Mouse (Mus musculus) urinary bladder, adult 18-20 months (tissue): ENCODE results near the gene Nat10.

Experiments used
- DNase-seq, 2 experiments: peaks; one replicate each; pipeline ENCODE4 v3.0.0; 2022; ENCODE audit warnings: low spot score in 2 of 2, mixed read lengths in 2 of 2

Nat10 gene

GRCm38 (mm10) chr2:103760906-103761716, at the start of gene Nat10:
TSS of gene Nat10 (minus strand) at chr2:103761270.
- DNase-seq = peak; percentile 89 to 96

DNA sequence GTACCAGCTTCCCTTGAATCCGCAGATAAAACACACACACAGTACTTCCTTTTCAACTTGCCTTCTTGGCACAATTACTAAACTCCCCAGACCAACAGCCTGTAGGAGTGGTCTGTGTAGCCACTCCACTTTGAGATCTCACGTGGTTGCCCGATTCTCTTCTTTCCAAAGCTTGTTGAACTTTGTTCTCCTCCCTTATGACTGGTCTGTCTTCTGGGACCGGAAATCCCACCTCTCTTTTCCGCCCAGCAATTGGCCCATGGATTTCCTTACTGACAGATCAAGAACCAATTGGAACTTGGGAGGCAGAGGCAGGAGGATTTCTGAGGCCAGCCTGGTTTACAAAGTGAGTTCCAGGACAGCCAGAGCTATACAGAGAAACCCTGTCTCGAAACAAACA, 49.3 kb upstream of the Nat10 start:
- no peak for DNase-seq

GRCm38 (mm10) chr2:103808466-103808865, 47.4 kb upstream of the Nat10 start:
- no peak for DNase-seq

DNA sequence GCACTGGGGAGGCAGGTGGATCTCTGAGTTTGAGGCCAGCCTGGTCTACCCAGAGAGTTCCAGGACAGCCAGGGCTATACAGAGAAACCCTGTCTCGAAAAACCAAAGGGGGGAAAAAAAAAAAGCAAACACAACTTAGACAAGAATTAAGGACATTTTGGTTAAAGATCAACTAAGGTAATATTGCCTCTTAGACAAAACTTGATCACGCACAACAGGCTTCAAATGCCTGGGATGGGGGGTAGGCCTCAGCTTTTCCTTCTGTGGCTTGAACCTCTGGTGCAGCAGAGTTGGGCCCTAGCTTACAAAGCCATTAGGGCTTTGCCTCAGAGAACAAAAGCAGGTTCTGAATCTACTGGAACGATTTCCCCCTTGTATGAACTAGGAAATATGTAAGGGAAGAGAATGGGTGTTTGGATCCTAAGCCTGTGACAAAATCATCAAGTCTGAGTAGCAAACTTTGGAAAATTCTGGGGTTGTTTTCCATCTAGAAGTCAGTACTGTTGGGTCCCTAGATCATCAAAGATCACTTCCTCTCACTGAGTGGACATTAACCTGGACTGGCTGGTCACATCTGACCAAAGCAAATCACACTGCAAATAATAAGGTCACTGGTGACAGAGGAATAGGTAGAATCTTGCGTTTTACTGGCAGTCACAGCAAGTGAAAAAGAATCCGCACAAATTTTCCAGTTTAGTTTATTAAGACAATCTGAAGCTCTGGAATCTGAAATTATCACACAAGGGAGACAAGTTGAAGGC, 42.9 kb upstream of the Nat10 start:
- DNase-seq = no peak

- no peak for DNase-seq
Measured at GRCm38 (mm10) chr2:103802422-103802821, 41.4 kb upstream of the Nat10 start.

GRCm38 (mm10) chr2:103797491-103798009, 36.5 kb upstream of the Nat10 start, which contains the start of gene Caprin1:
TSS of gene Caprin1 (minus strand) at chr2:103797649.
- peak; percentile 88 to 97 for DNase-seq

DNA sequence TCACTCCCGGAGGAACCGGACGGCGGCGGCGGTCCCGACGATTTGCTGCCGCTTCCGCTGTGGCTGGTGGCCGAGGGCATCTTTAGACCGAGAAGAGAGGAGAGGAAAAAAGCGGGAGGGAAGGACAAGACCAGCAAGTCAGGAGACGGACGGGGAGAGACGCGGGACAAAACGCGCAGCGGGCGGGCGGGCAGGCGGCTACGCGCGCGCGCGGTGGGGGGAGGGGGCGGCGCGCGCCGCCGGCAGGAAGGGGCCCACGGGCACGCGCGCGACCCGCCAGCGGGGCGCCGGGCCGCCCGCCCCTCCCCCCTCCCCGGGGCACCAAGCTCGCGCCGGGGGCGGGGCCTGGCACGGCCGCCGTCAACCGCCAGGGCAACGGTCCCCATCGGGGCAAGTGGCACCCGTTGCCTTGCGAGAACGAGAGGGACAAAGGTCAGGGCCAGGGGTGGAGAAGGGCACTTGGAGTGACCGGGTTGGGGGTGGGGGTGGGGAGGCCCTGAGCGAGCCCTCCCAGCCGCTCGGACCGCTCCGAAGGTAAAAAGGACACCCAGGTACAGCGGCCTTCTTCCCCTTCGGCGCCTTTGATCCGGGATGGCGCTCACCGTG, 35.9 kb upstream of the Nat10 start:
- peak in 1 of 2 experiments; percentile 61 for DNase-seq

- DNase-seq = peak; percentile 44 to 68
Measured at GRCm38 (mm10) chr2:103796211-103796860, 35.3 kb upstream of the Nat10 start.

- peak; percentile 42 to 73 for DNase-seq
Measured at GRCm38 (mm10) chr2:103795843-103796210, 34.8 kb upstream of the Nat10 start.

- DNase-seq = no peak
Measured at GRCm38 (mm10) chr2:103792009-103792408, 30.9 kb upstream of the Nat10 start.

DNA sequence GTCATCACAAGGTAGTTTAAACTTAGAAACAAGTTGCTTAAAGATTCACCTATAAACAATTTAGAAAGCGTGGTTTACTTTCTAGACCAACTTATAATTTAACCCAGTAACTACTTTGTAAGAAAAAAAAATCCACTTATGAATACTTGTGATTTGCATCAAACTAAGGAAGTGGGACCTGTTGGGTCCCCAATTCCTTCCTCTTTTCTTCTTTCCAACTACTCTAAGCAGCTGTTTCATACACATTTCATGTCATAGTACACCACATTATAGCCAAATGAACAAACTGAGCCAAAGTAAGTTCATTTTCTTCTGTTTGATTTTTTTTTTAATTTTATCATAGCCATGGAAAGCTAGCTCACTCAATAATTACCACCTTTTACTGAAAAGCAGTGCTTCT, 24.7 kb upstream of the Nat10 start:
- DNase-seq = no peak

GRCm38 (mm10) chr2:103784621-103785020, 23.6 kb upstream of the Nat10 start:
- DNase-seq = no peak

GRCm38 (mm10) chr2:103762492-103762891, 1.4 kb upstream of the Nat10 start:
- DNase-seq = no peak

DNA sequence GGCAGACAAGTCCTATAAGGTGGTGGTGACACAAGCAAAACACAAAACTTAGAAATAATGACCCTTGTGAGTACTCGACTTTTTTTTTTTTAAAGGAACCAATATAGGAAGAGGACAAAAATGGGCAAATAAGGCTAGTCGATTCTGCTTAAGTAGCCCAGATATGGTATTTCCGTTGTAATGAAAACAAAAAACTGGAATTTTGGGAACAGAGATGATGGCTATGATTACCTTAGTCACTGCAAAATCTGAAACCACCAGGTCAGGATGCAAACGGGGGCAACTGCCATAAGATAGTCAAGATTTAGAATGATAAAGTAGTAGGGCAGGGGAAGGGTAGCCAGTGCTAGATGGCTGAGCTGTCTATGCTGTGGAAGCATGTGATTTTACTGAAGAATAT, 923 bp upstream of the Nat10 start:
- no peak for DNase-seq

- no peak for DNase-seq
Measured at GRCm38 (mm10) chr2:103760421-103760820, 649 bp downstream of the Nat10 start.

DNA sequence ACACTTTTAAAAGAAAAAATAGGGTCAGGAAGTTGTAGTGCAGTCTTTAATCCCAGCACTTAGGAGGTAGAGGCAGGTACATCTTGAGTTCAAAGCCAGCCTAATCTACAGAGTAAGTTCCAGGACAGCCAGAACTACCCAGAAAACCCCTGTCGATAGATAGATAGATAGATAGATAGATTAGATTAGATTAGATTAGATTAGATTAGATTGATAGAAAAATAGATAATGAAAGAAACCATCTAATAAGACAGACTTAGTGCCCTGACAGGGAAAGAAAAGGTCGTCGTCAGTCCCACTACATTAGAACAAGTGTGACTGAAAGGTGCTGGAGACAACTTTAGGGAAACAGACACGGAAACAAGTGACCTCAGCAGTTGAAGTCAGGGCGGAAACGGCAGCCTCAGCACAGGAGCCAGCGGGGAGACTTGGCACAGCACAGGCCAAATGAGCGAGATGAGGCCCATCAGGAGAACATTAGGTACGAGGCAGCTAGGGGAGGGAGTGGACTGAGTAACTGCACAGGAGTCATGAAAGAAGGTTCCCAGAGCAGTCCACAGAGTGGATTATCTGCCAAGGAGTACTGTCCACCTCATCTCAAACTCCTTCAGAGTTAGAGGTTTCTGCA, 5.5 kb downstream of the Nat10 start:
- no peak for DNase-seq

GRCm38 (mm10) chr2:103754614-103755013, 6.5 kb downstream of the Nat10 start:
- no peak for DNase-seq

- no peak for DNase-seq
Measured at GRCm38 (mm10) chr2:103751771-103752170, 9.3 kb downstream of the Nat10 start.

DNA sequence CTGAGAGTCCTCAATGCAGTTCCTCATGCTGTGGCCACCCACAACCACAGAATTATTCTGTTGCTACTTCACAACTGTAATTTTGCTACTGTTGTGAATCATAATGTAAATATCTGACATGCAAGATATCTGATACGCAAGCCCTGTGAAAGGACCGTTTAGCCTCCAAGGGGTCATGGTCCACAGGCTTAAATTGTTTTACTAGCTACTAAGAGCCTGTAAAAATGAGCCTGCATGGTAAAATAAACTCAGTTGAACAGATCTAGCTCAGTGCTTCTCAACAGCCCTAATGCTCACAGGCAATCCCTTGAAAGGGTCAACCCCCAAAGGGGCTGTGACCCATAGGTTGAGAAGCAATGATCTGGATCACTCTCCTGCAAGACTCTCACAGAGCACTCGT, 12.0 kb downstream of the Nat10 start:
- DNase-seq = no peak

- no peak for DNase-seq
Measured at GRCm38 (mm10) chr2:103747891-103748290, 13.2 kb downstream of the Nat10 start.

DNA sequence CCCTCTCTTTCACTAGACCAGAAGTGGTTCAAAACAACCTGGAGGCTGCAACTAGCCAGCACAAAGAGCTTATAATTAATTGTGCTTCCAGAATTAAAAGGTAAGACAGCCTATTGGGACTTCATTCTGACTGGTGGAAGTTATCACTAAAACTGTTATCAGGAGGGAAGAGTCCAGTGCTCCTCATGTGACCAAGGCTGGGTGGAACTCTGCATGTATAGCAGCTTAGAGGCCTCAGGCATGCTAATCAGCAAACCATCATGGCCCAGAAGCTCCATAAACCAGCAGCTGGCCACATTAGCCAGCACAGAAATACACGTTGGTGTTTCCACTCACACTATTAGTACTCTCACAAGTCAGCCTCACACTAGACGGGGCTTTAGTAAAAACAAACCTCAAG, 14.3 kb downstream of the Nat10 start:
- DNase-seq = no peak
